Mouse (Mus musculus) urinary bladder, adult 18-20 months (tissue): ENCODE data around the gene Hspb7.

Experiments used
- DNase-seq, 2 experiments: peaks; one replicate each; pipeline ENCODE4 v3.0.0; 2022; ENCODE audit warnings: low spot score in 2 of 2, mixed read lengths in 2 of 2

The Hspb7 gene

DNA sequence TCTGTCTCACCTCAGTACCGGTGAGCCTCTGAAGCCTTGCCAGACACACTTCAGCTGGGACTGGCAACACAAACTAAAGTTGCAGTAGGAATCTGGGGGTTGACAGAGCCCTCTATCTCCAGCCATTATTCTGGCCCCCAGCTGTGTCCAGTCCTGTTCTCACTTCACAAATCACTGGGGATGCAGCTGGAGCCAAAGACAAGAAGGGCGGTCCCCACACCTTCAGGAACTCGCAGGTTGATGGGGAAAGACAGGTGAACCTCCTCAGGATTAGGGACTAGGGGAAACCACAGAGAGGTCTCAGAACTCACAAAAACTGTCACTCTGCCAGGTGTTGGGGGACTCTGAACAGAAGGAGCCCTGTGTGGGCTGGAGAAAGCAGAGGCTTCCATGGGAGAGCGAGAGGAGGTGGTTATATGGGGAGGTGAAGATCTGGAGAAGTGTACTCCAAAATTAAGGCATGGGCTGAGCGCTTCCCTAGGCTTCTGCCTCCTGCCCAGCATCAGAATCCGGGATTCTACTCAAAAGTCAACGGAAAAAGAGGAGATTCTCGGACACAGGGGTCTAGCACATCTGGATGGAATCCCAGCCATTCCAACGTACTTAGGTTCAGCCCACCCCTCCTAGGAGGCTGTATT is at the start of gene Hspb7:
TSS of gene Hspb7 (plus strand) at position 588 of the 638 bp plus-strand sequence.
- no peak for DNase-seq

GRCm38 (mm10) chr4:141372426-141372825 is 48.2 kb upstream of the Hspb7 start:
- no peak for DNase-seq

DNA sequence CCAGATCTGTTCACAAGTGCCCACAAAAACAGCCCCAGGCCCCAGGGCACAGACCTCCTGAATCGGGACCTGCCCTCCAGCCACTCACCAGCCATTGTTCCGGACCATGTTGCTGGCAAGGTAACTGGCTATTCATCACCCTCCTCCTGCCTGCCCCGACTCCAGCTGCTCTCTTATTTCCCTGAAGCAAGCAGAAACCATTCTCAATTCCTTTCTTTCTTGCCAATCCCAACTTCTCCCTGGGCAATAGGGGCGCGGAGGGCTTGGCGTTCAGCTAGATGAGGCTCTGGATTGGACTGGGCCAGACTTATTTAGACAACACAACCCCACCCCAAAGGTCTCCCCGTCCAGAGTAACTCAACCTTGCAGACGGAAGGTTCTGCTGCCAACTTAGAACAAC is 40.9 kb upstream of the Hspb7 start:
- no peak for DNase-seq

DNA sequence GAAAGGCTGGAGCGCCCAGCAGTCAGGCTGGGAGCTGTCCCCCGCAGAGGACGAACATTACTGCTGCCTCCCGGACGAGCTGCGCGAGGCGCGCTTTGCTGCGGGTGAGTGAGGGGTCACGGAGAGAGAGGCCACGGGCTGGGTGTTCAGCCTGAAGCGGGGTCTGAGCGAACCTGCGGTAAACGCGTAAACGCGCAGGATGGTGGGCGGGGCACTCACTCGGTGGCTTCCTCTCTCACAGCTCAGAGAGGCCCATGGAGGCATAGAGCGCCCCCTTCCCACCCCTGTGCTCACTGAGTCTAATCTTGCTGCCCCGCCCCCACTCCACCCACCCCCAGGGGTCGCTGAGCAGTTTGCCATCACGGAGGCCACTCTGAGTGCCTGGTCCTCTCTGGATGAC is 38.2 kb upstream of the Hspb7 start:
- DNase-seq: no peak

DNA sequence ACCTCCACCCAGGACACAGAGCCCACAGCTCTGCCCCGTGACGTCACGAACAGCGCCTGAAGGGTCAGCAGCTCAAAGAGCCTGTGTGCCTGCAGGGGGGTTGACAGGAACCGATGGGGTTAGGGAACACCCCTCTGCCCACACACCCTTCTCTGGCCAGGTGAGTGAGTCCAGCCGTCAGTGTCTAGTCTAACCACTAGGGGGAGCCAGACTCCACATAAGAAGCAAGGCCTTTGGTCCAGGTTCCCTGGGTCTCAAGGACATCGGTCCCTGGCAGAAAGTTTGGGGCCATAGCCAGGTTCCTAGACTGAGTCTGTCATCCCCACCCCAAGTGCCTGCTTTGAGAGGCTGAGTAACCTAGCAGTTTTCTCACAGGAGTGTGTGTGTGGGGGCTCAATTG is 35.3 kb upstream of the Hspb7 start:
- no peak for DNase-seq

- no peak for DNase-seq
Measured at GRCm38 (mm10) chr4:141386150-141386549, 34.4 kb upstream of the Hspb7 start.

GRCm38 (mm10) chr4:141387093-141387784 is 33.3 kb upstream of the Hspb7 start:
- peak; percentile 52 to 62 for DNase-seq

DNA sequence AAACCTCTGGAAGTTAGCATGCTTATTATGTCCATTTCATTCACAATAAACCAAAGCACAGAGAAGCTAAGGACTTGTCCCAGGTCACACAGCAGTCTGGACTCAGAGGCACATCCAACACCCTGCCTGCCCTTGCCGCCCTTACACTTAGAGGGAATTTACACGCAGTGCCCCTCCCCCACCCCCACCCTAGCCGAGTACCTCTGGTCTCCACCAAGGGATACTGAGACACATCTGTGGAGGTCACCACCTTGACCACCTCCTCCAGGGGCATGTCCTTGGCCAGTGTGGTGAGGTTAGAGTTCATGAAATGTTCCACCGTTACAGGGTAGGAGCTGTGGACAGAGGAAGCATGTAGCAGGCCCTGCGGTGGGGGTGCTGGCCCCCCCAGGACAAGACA is 32.6 kb upstream of the Hspb7 start:
- no peak for DNase-seq

DNA sequence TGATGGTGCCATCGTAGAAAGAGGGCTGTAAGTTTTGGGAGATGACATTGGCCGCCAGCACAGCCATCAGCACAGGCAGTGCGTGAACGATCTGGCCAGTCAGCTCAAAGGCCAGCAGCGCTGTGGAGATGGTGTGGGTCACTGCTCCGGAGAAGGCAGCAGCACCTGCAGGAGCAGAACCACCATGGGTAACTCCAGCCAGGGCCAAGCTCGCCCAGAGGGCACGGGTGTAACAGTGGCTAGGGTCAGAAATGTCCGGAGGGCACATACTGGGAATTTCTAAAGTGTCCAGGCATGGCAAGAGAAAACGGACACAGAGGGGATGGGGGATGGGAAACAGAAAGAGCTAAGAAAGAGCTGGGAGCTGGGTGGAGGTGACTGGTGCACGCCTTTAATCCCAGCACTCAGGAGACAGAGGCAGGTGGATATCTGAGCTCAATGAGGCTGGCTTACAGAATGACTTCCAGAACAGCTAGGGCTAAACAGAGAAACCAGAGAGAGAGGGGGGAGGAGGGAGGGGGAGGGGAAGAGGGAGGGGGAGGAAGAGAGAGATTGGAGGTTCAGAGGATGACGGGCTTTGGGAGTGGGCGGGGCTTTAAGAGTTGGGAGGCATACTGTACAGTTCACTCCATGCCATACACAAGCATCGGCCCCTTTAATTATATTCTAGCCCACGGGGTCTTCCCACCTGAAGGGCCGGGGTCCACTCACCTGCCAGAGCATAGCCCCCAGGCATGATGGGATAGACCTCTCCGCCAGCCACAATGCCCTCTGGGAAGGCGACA is 31.0 kb upstream of the Hspb7 start:
- no peak for DNase-seq

DNA sequence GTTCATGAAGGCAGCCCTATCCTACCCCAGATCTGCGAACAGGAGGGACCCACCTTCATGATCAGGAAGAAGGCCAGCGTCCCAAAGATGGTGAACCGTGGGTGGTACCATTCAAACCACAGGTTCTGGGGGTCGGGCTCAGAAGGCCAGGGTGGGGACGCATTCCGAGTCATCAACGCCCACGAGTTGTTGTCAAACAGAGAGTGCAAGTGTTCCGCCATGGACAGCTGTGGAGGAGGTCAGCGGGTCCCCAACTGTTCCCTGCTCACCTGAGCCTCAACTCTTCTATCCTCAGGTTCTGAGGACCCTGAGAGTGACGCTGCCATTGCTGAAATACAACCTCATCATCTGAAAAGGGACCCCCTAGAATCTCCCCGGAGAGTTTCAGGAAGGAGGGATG is 29.3 kb upstream of the Hspb7 start:
- no peak for DNase-seq

GRCm38 (mm10) chr4:141394751-141395150 is 25.8 kb upstream of the Hspb7 start:
- no peak for DNase-seq

GRCm38 (mm10) chr4:141397861-141398260 is 22.7 kb upstream of the Hspb7 start:
- no peak for DNase-seq

DNA sequence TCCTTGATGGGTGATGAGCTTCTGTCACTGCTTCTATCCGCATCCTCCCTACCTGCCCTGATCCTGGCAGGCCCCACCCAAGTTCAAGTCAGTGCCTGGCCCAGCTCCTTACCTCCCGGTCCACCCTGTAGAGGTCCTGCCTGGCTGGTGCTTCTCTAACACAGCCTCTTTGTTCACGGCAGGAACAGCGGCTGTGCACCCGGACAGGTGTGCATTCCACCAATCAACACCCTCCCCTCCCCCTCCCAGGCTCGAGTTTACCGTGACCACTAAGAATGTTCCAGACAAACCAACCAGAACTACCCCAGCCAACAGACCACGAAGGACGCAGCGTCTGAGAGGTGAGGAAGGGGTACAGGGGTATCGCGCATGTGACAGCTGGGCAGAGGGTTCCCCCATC is 22.0 kb upstream of the Hspb7 start, which contains the start of gene Clcnka:
TSS of gene Clcnka (minus strand) at position 180 of the 400 bp plus-strand sequence.
- DNase-seq: no peak

- DNase-seq: no peak
Measured at GRCm38 (mm10) chr4:141400171-141400570, 20.4 kb upstream of the Hspb7 start.

DNA sequence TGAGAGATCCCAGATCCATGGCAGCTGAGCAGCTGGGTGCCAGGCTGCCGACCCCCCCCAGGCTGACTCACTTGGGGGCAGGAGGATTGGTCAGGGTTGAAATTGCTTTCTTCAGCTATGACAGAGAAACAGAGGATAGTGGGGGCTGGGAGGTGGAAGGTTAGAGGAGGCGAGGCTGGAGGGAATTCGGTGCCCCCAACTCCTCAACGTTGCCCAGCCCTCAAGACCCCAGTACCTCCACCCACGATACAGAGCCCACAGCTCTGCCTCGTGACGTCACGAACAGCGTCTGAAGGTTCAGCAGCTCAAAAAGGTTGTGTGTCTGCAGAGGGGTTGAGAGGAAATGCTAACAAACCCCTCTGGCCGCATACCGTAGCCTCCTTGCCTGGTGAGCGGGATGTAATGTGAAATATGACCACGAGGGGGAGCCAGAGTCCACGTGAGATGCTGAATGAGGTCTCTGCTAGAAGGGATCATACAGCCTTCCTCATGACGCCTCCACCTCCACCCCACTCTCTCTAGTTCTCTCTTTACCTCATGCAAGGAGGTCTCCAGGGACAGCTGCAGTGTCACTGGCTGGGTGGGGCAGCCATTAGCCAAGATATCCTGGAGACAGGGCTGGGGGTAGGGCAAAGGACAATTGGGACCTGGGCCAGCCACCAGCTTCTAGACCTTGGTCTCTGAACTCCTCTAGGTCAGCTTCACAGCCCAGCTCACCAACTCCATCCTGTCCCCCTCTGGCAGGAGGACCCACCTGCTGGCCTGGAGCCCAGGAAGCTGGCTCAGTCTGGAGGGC is 15.9 kb upstream of the Hspb7 start:
- DNase-seq: peak; percentile 70 to 82

DNA sequence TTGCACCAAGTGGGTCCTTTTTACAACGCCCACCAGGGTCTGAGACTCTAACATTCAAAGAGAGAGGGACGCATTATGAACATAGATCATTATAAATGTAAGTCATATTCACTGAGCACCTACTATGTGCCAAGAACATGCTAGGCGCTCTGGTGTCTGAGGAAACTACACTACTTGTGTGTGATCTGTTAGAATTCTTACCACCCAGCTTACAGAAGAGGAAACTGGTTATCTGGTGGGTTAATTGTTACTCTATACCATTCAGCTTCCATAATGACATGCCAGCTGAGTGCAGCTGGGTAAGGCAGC is 15.3 kb upstream of the Hspb7 start:
- no peak for DNase-seq

- peak in 1 of 2 experiments; percentile 40 for DNase-seq
Measured at GRCm38 (mm10) chr4:141406516-141407299, 13.9 kb upstream of the Hspb7 start.

- no peak for DNase-seq
Measured at GRCm38 (mm10) chr4:141408577-141408976, 12.0 kb upstream of the Hspb7 start.

- DNase-seq: no peak
Measured at GRCm38 (mm10) chr4:141411430-141411992, 9.1 kb upstream of the Hspb7 start.

- DNase-seq: no peak
Measured at GRCm38 (mm10) chr4:141415924-141416323, 4.7 kb upstream of the Hspb7 start, which contains the start of gene Clcnkb. Gene Clcnkb (minus strand): TSS chr4:141416014.
